Mouse (Mus musculus) hindbrain, embryonic 11.5 days (tissue): ENCODE results near the gene Prox2. TPM values are rescaled to one million over a fixed set of nuclear protein-coding genes. Genes with fewer than 3 reads are reported as not detected.
A peak's percentile ranks its signal among the peaks of the same experiment; 100 is the strongest.

Experiments
- ATAC-seq: fragments of 200-750 bp; cut with Nextera tagmentation; 2 replicates; pipeline ENCODE4 v1.8.0; 2017; ENCODE audit warnings: mild to moderate bottlenecking, moderate TSS enrichment, moderate library complexity; ENCODE audit not compliant: low FRiP score
- DNase-seq: peaks from one replicate; pipeline ENCODE4 v3.0.0-alpha.2; 2015; ENCODE audit warnings: low spot score
- H3K27ac ChIP-seq: fragments of 300-500 bp; sonication (generic); 2 replicates; pipeline ENCODE4 v1.5.1; 2014; ENCODE audit warnings: mild to moderate bottlenecking, low read depth, low read length
- H3K27me3 ChIP-seq: fragments of 300-500 bp; sonication (generic); 2 replicates; pipeline ENCODE4 v1.6.1; 2014; ENCODE audit warnings: mild to moderate bottlenecking, low read length, moderate library complexity, mixed read lengths; ENCODE audit not compliant: control insufficient read depth, insufficient read depth
- H3K36me3 ChIP-seq: fragments of 300-500 bp; sonication (generic); 2 replicates; pipeline ENCODE4 v1.6.1; 2014; ENCODE audit warnings: mild to moderate bottlenecking, low read length, moderate library complexity, mixed read lengths; ENCODE audit not compliant: control insufficient read depth, insufficient read depth
- H3K4me1 ChIP-seq: fragments of 300-500 bp; sonication (generic); replicated peaks from 2 replicates; pipeline ENCODE4 v1.6.1; 2014; ENCODE audit warnings: low read length, mixed read lengths; ENCODE audit not compliant: control insufficient read depth, insufficient read depth
- H3K4me2 ChIP-seq: fragments of 300-500 bp; sonication (generic); replicated peaks from 2 replicates; pipeline ENCODE4 v1.6.1; 2014; ENCODE audit warnings: mild to moderate bottlenecking, low read depth, low read length
- H3K4me3 ChIP-seq: fragments of 300-500 bp; sonication (generic); 2 replicates; pipeline ENCODE4 v1.5.1; 2014; ENCODE audit warnings: low read depth, low read length
- H3K9ac ChIP-seq: fragments of 300-500 bp; sonication (generic); 2 replicates; pipeline ENCODE4 v1.6.1; 2014; ENCODE audit warnings: low read depth, low read length
- H3K9me3 ChIP-seq: fragments of 300-500 bp; sonication (generic); 2 replicates; pipeline ENCODE4 v1.6.1; 2016; ENCODE audit warnings: low read length; ENCODE audit not compliant: control insufficient read depth
- WGBS: fragments of 180-500 bp; shearing (Covaris S2); extraction: QIAGEN DNeasy Blood & Tissue Kit; methylation state at CpG from one replicate; pipeline ENCODE4 v1.1.7; 2014; 5-methylcytosine and 5-hydroxymethylcytosine counted together
- polyA plus RNA-seq: library from polyadenylated mRNA; unstranded; fragments of >200 nt; fragmentation: Nextera tagmentation; extraction: Ambion mirVana; gene quantifications from 2 replicates; pipeline ENCODE4 v1.2.1, GENCODE M21; 2014

The Prox2 gene
- 2.4 and 4.1 TPM in 2 replicates for polyA plus RNA-seq

- DNase-seq (peak; percentile 91), ATAC-seq (peak; percentile 97)
- Histone ChIP-seq H3K9ac (peak within 1 kb of the TSS; percentile 92), H3K4me3 (peak within 1 kb of the TSS; percentile 94), H3K36me3 (no peaks in the 10 kb centered on the region), H3K4me2 (peak within 1 kb of the TSS; percentile 73), H3K27me3 (no peaks in the 10 kb centered on the region), H3K9me3 (no peaks in the 10 kb centered on the region), H3K4me1 (peaks cover 3% of the 10 kb centered on the region; the same call in 1 of the 2 replicates), H3K27ac (peak within 1 kb of the TSS; percentile 6; the same call in 1 of the 2 replicates)
- under 1% methylated on average over 82 of the region's 83 CpGs for WGBS
Observed at GRCm38 (mm10) chr12:85110698-85111592, at the start of gene Prox2, which contains the start of gene Dlst. TSS of gene Prox2 (minus strand) at chr12:85110759. TSS of gene Dlst (plus strand) at chr12:85110833.

GRCm38 (mm10) chr12:85159592-85159991 is 49.0 kb upstream of the Prox2 start:
- Histone ChIP-seq H3K4me3 (no peak overlapping the region), H3K9me3 (no peaks in the 10 kb centered on the region), H3K36me3 (no peaks in the 10 kb centered on the region), H3K27me3 (no peaks in the 10 kb centered on the region), H3K4me2 (no peak overlapping the region), H3K27ac (no peak overlapping the region), H3K9ac (no peak overlapping the region), H3K4me1 (no peaks in the 10 kb centered on the region)
- no peak for ATAC-seq
- 80% methylated on average over 5 of the region's 5 CpGs for WGBS
- no peak for DNase-seq

- WGBS, result 86% methylated on average over 8 of the region's 8 CpGs
- no peak overlapping the region for H3K27ac ChIP-seq
- ATAC-seq, result no peak
- H3K4me1 ChIP-seq, result no peaks in the 10 kb centered on the region
- no peak overlapping the region for H3K9ac ChIP-seq
- no peak overlapping the region for H3K4me2 ChIP-seq
- H3K9me3 ChIP-seq, result no peaks in the 10 kb centered on the region
- DNase-seq, result no peak
- H3K4me3 ChIP-seq, result no peak overlapping the region
- H3K27me3 ChIP-seq, result no peaks in the 10 kb centered on the region
- no peaks in the 10 kb centered on the region for H3K36me3 ChIP-seq
Observed at GRCm38 (mm10) chr12:85158801-85159200, 48.2 kb upstream of the Prox2 start.

GRCm38 (mm10) chr12:85157797-85158460 is 47.4 kb upstream of the Prox2 start:
- 87% methylated on average over 14 of the region's 14 CpGs for WGBS
- Histone ChIP-seq H3K4me3 (no peak overlapping the region), H3K27ac (no peak overlapping the region), H3K4me1 (no peaks in the 10 kb centered on the region), H3K9ac (no peak overlapping the region), H3K4me2 (no peak overlapping the region), H3K36me3 (no peaks in the 10 kb centered on the region), H3K9me3 (no peaks in the 10 kb centered on the region), H3K27me3 (no peaks in the 10 kb centered on the region)
- DNase-seq (no peak), ATAC-seq (no peak)

GRCm38 (mm10) chr12:85156324-85156723 is 45.8 kb upstream of the Prox2 start:
- Histone ChIP-seq H3K36me3 (no peaks in the 10 kb centered on the region), H3K27me3 (no peaks in the 10 kb centered on the region), H3K4me1 (no peaks in the 10 kb centered on the region), H3K4me3 (no peak overlapping the region), H3K9me3 (no peaks in the 10 kb centered on the region), H3K4me2 (no peak overlapping the region), H3K27ac (no peak overlapping the region), H3K9ac (no peak overlapping the region)
- 71% methylated on average over 6 of the region's 6 CpGs for WGBS
- DNase-seq (no peak), ATAC-seq (no peak)

GRCm38 (mm10) chr12:85153011-85153410 is 42.5 kb upstream of the Prox2 start:
- H3K27ac ChIP-seq, result no peak overlapping the region
- 83% methylated on average over 3 of the region's 3 CpGs for WGBS
- no peaks in the 10 kb centered on the region for H3K36me3 ChIP-seq
- ATAC-seq (no peak), DNase-seq (no peak)
- H3K4me1 ChIP-seq, result no peaks in the 10 kb centered on the region; the same call in 1 of the 2 replicates
- peaks cover 5% of the 10 kb centered on the region; the same call in 1 of the 2 replicates for H3K27me3 ChIP-seq
- no peak overlapping the region for H3K4me3 ChIP-seq
- H3K9me3 ChIP-seq, result no peaks in the 10 kb centered on the region
- H3K4me2 ChIP-seq, result no peak overlapping the region
- H3K9ac ChIP-seq, result no peak overlapping the region

GRCm38 (mm10) chr12:85151002-85151774 is 40.6 kb upstream of the Prox2 start, which contains the start of gene Rps6kl1:
TSS of gene Rps6kl1 (minus strand) at chr12:85151264.
- Histone ChIP-seq H3K27ac (no peak within 1 kb of the TSS), H3K4me3 (peak within 1 kb of the TSS; percentile 35)
- ATAC-seq, result peak; percentile 86

GRCm38 (mm10) chr12:85150321-85151001 is 39.9 kb upstream of the Prox2 start:
- no peaks in the 10 kb centered on the region for H3K36me3 ChIP-seq
- peak overlapping the region; percentile 35 for H3K4me3 ChIP-seq
- H3K27ac ChIP-seq, result no peak overlapping the region
- H3K4me2 ChIP-seq, result peak overlapping the region; percentile 57
- H3K9ac ChIP-seq, result peak overlapping the region; percentile 34
- DNase-seq (no peak), ATAC-seq (peak; percentile 44)
- WGBS, result 10% methylated on average over 20 of the region's 20 CpGs
- H3K27me3 ChIP-seq, result peaks cover 5% of the 10 kb centered on the region; the same call in 1 of the 2 replicates
- H3K9me3 ChIP-seq, result no peaks in the 10 kb centered on the region
- H3K4me1 ChIP-seq, result peaks cover 4% of the 10 kb centered on the region

More at GRCm38 (mm10) chr12:85151002-85151774, 40.6 kb upstream of the Prox2 start, which contains the start of gene Rps6kl1:
- peak; percentile 58 for DNase-seq
- peaks cover 5% of the 10 kb centered on the region; the same call in 1 of the 2 replicates for H3K27me3 ChIP-seq
- peak within 1 kb of the TSS; percentile 57 for H3K4me2 ChIP-seq
- H3K36me3 ChIP-seq, result no peaks in the 10 kb centered on the region
- WGBS, result 18% methylated on average over 28 of the region's 28 CpGs
- peak within 1 kb of the TSS; percentile 34 for H3K9ac ChIP-seq
- H3K9me3 ChIP-seq, result no peaks in the 10 kb centered on the region
- no peaks in the 10 kb centered on the region; the same call in none of the 2 replicates for H3K4me1 ChIP-seq
